Mouse (Mus musculus): Measurements from ENCODE around the gene Tfb1m. TPM values are rescaled to one million over a fixed set of nuclear protein-coding genes. Genes with fewer than 3 reads are reported as not detected.

The Tfb1m gene
- polyA plus RNA-seq, 1 experiment: 10.7 TPM

DNA sequence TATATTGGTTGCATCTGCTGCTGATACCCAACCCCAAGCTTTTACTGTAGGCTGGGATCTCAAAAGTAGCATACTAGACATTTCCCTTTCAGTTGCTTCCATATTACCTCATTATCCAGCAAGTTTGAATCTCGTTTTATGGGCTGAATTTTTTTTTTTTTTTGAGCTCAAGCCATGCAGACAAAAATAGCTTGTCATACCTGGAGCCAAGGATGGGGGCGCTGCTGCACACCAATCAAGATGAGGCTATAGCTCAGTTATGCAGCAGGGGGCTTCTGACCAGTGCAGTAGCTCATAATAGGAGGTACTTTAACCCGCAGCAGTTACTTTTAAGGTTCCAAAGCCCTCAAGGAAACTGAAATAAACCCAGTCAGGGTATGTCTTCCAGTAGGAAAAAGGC lies 59.5 kb downstream of the Tfb1m start:
- no peaks in the 10 kb centered on the region for H3K4me1 ChIP-seq (ENCODE audit: control insufficient read depth, insufficient read depth, low read length)
- TF ChIP-seq POLR2A (IDR thresholded peaks at IDR 0.05; ENCODE audit: low read depth, low read length) (no peak), CTCF (IDR thresholded peaks at IDR 0.05; ENCODE audit: borderline replicate concordance, insufficient read depth, low read length) (peak; percentile 21; the same call in 1 of the 2 replicates)
- no peak overlapping the region for H3K4me3 ChIP-seq (ENCODE audit: insufficient read depth, low read length)
- peak overlapping the region; percentile 44; the same call in 1 of the 2 replicates for H3K27ac ChIP-seq (ENCODE audit: insufficient read depth, low read length)

DNA sequence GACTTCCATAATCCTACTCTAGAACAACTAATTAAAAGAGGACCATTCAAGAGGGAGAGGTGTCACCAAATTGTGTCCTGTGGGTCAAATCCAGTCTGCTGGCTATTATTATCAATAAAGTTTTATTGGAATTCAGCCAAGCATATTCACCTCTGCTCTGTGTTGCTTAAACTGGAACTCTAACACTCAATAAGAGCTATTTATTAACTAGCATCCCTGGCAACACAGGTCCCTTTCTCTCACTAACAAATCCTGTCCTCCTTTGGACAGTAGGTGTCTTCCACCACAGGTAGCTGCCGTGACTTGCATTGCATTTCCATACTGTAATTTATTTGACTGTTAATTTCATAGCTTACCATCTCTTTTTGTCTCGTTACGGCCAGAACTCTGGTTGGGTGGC lies 61.5 kb downstream of the Tfb1m start:
- no peaks in the 10 kb centered on the region for H3K4me1 ChIP-seq (ENCODE audit: control insufficient read depth, insufficient read depth, low read length)
- TF ChIP-seq CTCF (IDR thresholded peaks at IDR 0.05; ENCODE audit: borderline replicate concordance, insufficient read depth, low read length) (no peak), POLR2A (IDR thresholded peaks at IDR 0.05; ENCODE audit: low read depth, low read length) (no peak)
- H3K27ac ChIP-seq (ENCODE audit: insufficient read depth, low read length): no peak overlapping the region
- no peak overlapping the region for H3K4me3 ChIP-seq (ENCODE audit: insufficient read depth, low read length)

DNA sequence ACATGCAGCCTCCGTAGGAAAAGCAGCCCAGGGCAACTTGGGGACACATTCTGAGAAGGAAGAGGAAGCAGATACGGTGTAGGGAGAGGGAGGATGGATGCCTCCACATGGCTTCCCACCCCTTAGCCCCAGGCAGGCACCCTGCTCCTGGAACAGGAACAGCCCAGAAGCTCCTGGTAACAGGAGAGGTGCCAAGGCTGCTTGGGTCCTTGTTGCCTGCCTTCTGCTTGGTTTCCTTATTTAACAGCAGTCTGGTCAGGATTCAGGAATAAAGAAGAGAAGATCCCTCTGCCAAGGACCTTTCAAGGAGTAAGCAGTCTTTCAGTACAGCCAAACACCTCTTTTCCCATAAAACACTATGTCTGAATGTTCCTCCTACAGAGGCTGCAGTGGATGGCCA lies 62.0 kb downstream of the Tfb1m start:
- H3K4me1 ChIP-seq (ENCODE audit: control insufficient read depth, insufficient read depth, low read length): no peaks in the 10 kb centered on the region
- no peak for TF ChIP-seq POLR2A (IDR thresholded peaks at IDR 0.05; ENCODE audit: low read depth, low read length)
- no peak for TF ChIP-seq CTCF (IDR thresholded peaks at IDR 0.05; ENCODE audit: borderline replicate concordance, insufficient read depth, low read length)

DNA sequence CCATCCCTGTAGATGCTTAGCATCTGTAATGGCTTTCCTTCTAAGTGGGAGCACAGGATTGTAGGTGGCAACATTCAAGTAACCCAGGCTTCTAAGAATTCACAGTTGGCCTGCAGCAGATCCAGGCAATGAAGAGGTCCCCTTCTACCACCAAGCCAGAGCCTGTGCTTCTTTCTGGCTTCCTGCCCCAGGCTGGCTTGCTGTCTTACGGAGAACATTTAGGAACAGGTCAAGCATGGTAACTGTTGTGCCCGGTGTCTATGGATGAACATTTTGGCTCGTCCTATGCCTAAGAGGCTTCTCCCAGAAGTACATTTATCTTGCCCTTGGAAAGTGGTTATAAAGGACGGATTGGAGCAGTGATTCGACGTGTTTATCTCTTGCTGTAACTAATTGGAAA lies 65.9 kb downstream of the Tfb1m start:
- H3K27ac ChIP-seq (ENCODE audit: insufficient read depth, low read length): no peak overlapping the region
- TF ChIP-seq POLR2A (IDR thresholded peaks at IDR 0.05; ENCODE audit: low read depth, low read length) (no peak), CTCF (IDR thresholded peaks at IDR 0.05; ENCODE audit: borderline replicate concordance, insufficient read depth, low read length) (no peak)
- H3K4me3 ChIP-seq (ENCODE audit: insufficient read depth, low read length): no peak overlapping the region
- 0 out of 2 replicates have a peak, but pooled peaks cover 6% of the 10 kb centered on the region for H3K4me1 ChIP-seq (ENCODE audit: control insufficient read depth, insufficient read depth, low read length)

More for the DNA sequence above, 62.0 kb downstream of the Tfb1m start:
- Histone ChIP-seq H3K27ac (ENCODE audit: insufficient read depth, low read length) (no peak overlapping the region), H3K4me3 (ENCODE audit: insufficient read depth, low read length) (no peak overlapping the region)

DNA sequence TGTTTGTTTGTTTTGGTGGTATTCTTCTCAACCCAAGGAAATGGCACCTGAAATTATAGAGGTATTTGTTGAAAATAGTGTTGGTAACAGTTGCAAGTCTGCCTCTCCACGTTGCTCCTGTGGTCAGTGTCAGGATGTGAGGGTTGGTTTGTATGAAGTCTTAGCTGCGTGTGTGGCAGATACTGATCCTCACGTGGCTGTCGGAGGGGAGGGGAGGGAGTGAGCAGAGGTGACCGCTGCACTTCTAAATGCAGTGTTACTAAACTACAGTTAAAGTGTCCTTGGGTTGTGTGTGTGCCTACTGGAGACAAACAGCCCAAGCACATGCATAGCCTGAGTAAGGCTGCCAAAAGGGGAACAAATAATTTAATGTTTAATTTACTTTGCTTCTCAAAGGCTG lies 66.5 kb downstream of the Tfb1m start:
- no peak for TF ChIP-seq CTCF (IDR thresholded peaks at IDR 0.05; ENCODE audit: borderline replicate concordance, insufficient read depth, low read length)
- TF ChIP-seq POLR2A (IDR thresholded peaks at IDR 0.05; ENCODE audit: low read depth, low read length): no peak
- Histone ChIP-seq H3K4me1 (ENCODE audit: control insufficient read depth, insufficient read depth, low read length) (0 out of 2 replicates have a peak, but pooled peaks cover 6% of the 10 kb centered on the region), H3K4me3 (ENCODE audit: insufficient read depth, low read length) (no peak overlapping the region), H3K27ac (ENCODE audit: insufficient read depth, low read length) (no peak overlapping the region)

DNA sequence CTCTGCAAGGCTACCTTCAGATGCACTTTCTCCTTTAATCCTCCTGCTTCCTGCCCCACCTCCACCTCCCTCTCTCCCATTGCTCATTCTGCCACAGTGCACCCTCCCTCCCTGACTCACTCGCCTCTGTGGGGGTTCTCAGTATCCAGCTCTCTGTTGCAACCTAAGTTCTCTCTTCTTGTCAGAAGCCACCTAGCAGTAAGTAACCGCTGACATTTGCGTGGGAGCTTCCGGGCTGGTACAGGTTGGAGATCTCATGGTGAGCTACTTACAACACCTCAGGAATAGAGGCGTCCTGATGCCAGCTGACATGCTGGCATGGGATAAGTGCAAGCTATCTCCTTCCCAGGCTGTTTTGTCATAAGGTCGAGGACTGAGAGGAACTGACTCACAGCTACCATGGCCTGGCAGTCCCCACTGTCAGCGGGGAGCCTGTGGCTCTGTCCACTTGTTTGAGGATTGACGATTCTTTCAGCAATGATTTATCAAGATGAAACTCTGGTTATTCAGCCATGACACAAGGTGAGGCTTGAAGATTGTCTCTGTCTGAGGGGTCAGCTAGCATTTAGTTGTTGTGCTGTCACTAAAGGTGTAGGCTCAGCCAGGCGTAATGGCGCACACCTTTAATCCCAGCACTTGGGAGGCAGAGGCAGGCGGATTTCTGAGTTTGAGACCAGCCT lies 67.2 kb downstream of the Tfb1m start:
- no peak for TF ChIP-seq CTCF (IDR thresholded peaks at IDR 0.05; ENCODE audit: borderline replicate concordance, insufficient read depth, low read length)
- no peak for TF ChIP-seq POLR2A (IDR thresholded peaks at IDR 0.05; ENCODE audit: low read depth, low read length)
- H3K4me1 ChIP-seq (ENCODE audit: control insufficient read depth, insufficient read depth, low read length): 0 out of 2 replicates have a peak, but pooled peaks cover 6% of the 10 kb centered on the region

DNA sequence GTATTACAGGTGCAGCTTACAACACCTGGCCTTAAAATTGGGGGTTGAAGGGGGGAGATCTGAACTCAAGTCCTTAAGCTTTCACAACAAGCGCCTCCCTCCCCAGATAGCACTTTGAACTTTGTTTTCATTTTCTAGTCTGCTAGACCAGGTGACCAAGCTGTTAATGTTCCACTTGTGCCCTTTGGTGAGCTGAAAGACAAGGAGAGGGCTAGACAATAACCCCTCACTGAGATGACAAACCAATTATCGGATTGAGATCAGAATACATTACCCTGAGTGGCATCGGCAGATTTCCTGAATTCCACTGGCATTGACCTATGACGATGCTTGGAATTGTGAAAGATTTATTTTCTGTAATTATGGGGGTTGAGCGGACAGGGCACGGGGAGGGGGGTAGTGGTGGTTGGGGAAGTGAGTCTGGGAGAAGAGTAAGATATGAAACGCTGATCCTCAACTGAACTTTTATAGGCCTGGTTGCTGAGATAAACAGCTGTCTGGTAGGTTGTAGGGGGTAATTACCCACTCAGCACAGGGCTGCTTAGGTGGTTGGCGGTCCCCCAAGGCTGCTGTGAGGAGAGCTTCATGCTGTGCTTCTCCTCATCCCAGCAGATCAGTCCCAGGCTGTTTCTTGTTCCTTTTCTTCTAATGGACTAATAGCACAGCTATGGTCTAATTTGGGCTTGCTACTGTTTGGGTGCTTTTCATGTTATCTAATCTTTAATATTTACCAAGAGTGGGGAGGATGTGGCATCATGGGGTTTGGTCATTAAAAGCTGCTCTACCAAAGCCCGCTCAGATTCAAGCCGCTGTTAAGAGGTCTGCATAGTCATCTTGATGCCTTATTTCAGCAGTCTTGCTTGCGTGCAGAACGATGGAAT lies 69.6 kb downstream of the Tfb1m start:
- TF ChIP-seq POLR2A (IDR thresholded peaks at IDR 0.05; ENCODE audit: low read depth, low read length) (no peak), CTCF (IDR thresholded peaks at IDR 0.05; ENCODE audit: borderline replicate concordance, insufficient read depth, low read length) (no peak)

More for the DNA sequence above, 67.2 kb downstream of the Tfb1m start:
- no peak overlapping the region for H3K4me3 ChIP-seq (ENCODE audit: insufficient read depth, low read length)
- H3K27ac ChIP-seq (ENCODE audit: insufficient read depth, low read length): no peak overlapping the region

DNA sequence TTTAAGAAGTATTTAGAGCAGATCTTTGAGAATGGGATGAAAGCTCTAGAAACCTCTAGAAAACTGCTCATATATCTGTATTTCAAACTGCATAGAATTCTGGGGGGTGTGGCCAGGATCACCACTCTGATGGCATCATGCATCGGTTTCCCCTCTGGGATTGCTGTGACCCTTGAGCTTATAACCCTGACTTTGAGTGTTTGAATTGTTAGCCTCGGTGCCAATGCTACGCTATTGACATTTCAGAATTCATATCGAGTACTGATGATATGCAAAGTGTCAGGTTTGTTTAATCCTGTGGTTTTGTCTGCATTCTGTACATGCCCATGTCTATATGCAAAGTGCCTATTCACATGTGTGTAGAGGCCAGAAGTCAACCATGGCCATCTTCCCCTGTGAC lies 70.4 kb downstream of the Tfb1m start:
- Histone ChIP-seq H3K4me3 (ENCODE audit: insufficient read depth, low read length) (no peak overlapping the region), H3K4me1 (ENCODE audit: control insufficient read depth, insufficient read depth, low read length) (0 out of 2 replicates have a peak, but pooled peaks cover 6% of the 10 kb centered on the region), H3K27ac (ENCODE audit: insufficient read depth, low read length) (no peak overlapping the region)
- TF ChIP-seq CTCF (IDR thresholded peaks at IDR 0.05; ENCODE audit: borderline replicate concordance, insufficient read depth, low read length) (no peak), POLR2A (IDR thresholded peaks at IDR 0.05; ENCODE audit: low read depth, low read length) (no peak)

More for the DNA sequence above, 69.6 kb downstream of the Tfb1m start:
- Histone ChIP-seq H3K4me3 (ENCODE audit: insufficient read depth, low read length) (no peak overlapping the region), H3K27ac (ENCODE audit: insufficient read depth, low read length) (no peak overlapping the region), H3K4me1 (ENCODE audit: control insufficient read depth, insufficient read depth, low read length) (0 out of 2 replicates have a peak, but pooled peaks cover 6% of the 10 kb centered on the region)

DNA sequence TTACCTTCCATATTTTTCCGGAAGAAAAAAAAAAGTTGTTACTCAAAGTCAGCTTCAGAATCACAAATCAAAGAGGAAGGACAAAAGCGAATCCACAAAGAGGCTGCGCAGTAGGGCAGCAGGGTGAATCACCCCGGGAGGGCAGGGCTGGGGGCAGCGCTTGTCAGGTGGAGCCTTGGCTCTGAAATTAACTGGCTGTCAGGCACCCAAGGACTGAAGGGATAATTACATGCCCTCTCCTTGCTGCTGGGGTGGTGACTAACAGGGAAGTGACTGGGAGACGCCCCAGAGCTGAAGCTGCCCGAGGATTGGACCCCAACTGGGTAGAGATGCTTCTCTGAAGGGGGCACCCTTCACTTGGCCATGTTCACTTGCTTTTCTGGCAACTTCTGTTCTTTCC lies 71.7 kb downstream of the Tfb1m start:
- no peak overlapping the region for H3K4me3 ChIP-seq (ENCODE audit: insufficient read depth, low read length)
- 0 out of 2 replicates have a peak, but pooled peaks cover 6% of the 10 kb centered on the region for H3K4me1 ChIP-seq (ENCODE audit: control insufficient read depth, insufficient read depth, low read length)
- no peak overlapping the region for H3K27ac ChIP-seq (ENCODE audit: insufficient read depth, low read length)
- no peak for TF ChIP-seq POLR2A (IDR thresholded peaks at IDR 0.05; ENCODE audit: low read depth, low read length)
- TF ChIP-seq CTCF (IDR thresholded peaks at IDR 0.05; ENCODE audit: borderline replicate concordance, insufficient read depth, low read length): no peak

Data from embryonic fibroblast, embryonic 13.5 days (primary cell).